Mouse (Mus musculus): ENCODE measurements at regions not wholly inside any gene's neighbourhood (a gene's known extent, or its start where the extent isn't known, plus 50 kb on each side); places are given as distances from the start of the nearest gene placed in this dataset.

DNA sequence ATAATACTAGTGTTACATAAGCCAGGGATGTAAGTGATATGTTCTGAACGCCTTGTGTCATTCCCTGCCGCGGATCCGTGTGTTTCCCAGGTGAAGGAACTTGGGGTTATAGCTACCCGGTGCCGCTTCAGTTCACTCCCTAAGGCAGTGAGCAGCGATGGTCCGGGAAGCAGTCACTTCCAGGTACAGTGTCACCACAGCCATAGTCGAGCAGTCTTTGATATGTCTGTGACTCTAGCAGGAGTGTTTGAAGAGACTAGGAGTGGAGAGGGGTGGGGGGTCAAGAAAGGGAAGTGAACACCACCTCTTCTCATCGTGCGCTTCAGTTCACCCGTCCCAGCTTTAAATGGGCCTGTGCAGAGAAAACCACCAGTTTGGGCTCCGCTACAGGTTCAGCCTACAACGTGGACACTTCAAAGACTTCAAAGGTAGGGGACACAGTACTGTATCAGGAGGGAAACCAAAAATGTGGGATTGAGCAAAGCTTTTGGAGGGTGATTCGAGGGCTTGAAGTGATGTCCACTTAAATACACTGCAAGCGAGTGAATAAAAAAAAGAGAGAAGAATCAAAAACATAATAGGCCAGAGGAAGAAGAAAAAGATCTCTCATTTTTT lies 410.0 kb upstream of the Map3k7 start:
- no peak overlapping the region for H3K4me3 ChIP-seq (ENCODE audit: control insufficient read depth in 1 of 2, insufficient read depth in 1 of 2, low read depth in 2 of 2, low read length in 2 of 2)
- no peak overlapping the region for H3K27ac ChIP-seq (ENCODE audit: control insufficient read depth, low read depth, low read length)
- H3K27me3 ChIP-seq (ENCODE audit: control insufficient read depth in 1 of 2, insufficient read depth in 2 of 2, low read length in 2 of 2) = no peaks in the 10 kb centered on the region
- no peak for DNase-seq (ENCODE audit: low read depth, low spot score)
- H3K36me3 ChIP-seq (ENCODE audit: control insufficient read depth in 1 of 2, insufficient read depth in 2 of 2, low read length in 2 of 2) = no peaks in the 10 kb centered on the region
- TF ChIP-seq TCF12 (IDR thresholded peaks at IDR 0.05; ENCODE audit: low read depth, low read length) = no peak
- no peak for TF ChIP-seq UBTF (IDR thresholded peaks at IDR 0.05; ENCODE audit: borderline replicate concordance, insufficient read depth, low read depth, low read length)
- TF ChIP-seq ZNF384 (IDR thresholded peaks at IDR 0.05; ENCODE audit: low read depth, low read length) = no peak
- TF ChIP-seq NELFE (IDR thresholded peaks at IDR 0.05; ENCODE audit: low read depth, low read length) = no peak
- TF ChIP-seq RAD21 (IDR thresholded peaks at IDR 0.05; ENCODE audit: low read depth, low read length) = no peak
- no peak for TF ChIP-seq SIN3A (IDR thresholded peaks at IDR 0.05; ENCODE audit: low read length)
- no peak for TF ChIP-seq ZKSCAN1 (IDR thresholded peaks at IDR 0.05; ENCODE audit: low read depth, low read length)
- no peak for TF ChIP-seq USF1 (IDR thresholded peaks at IDR 0.05; ENCODE audit: low read depth, low read length)
- TF ChIP-seq ELF1 (IDR thresholded peaks at IDR 0.05; ENCODE audit: low read depth, low read length) = no peak
- TF ChIP-seq NRF1 (IDR thresholded peaks at IDR 0.05; ENCODE audit: insufficient read depth, low read depth, low read length, poor library complexity, severe bottlenecking) = no peak
- TF ChIP-seq MAFK (IDR thresholded peaks at IDR 0.05; ENCODE audit: borderline replicate concordance, low read depth, low read length) = no peak
- no peak for TF ChIP-seq TBP (IDR thresholded peaks at IDR 0.05; ENCODE audit: low read depth, low read length)
- TF ChIP-seq USF2 (IDR thresholded peaks at IDR 0.05; ENCODE audit: borderline replicate concordance in 1 of 2, insufficient read depth in 1 of 2, low read depth in 1 of 2, low read length in 2 of 2) = no peak
- no peak for TF ChIP-seq CTCF (IDR thresholded peaks at IDR 0.05 in 2 of 3, conservative IDR thresholded peaks at IDR 0.05 in 1 of 3; ENCODE audit: control insufficient read depth in 1 of 3, insufficient read depth in 1 of 3, low read depth in 2 of 3, low read length in 3 of 3, poor library complexity in 1 of 3, severe bottlenecking in 1 of 3)
- TF ChIP-seq EP300 (IDR thresholded peaks at IDR 0.05; ENCODE audit: low read depth in 1 of 2, low read length in 2 of 2) = no peak
- no peak overlapping the region for H3K9ac ChIP-seq (ENCODE audit: control insufficient read depth, low read depth, low read length, poor library complexity, severe bottlenecking)
- H3K9me3 ChIP-seq (replicated peaks; ENCODE audit: insufficient read depth, low read length) = no peaks in the 10 kb centered on the region
- no peaks in the 10 kb centered on the region for H3K4me1 ChIP-seq (ENCODE audit: control insufficient read depth in 1 of 2, insufficient read depth in 2 of 2, low read length in 2 of 2)
- no peaks in the 10 kb centered on the region for H3K79me2 ChIP-seq (ENCODE audit: control insufficient read depth, insufficient read depth, low read length, poor library complexity)

DNA sequence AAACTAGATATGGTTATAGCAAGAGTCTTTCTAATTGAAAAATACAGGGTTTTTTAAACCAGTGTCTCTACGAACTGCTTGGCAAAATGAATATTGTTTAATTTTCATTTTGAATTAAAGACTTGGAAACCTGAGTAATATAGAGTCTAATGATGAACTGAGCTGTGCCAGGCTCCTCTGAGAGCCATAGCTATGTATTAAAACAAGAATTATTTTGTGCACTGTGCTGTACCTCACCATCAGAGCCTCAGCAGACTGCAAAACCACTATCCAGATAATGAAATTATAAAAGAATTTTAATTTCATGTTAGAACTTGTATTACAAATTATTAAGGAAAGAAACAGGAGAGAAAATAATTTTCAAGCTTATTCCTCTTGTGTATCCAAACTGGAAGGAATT lies 408.8 kb upstream of the Map3k7 start:
- no peak for TF ChIP-seq TAL1 (IDR thresholded peaks at IDR 0.05; ENCODE audit: low read length)
- no peak for TF ChIP-seq JUND (IDR thresholded peaks at IDR 0.05; ENCODE audit: low read depth, low read length)
- no peak for TF ChIP-seq ETS1 (IDR thresholded peaks at IDR 0.05; ENCODE audit: low read depth, low read length)
- TF ChIP-seq HCFC1 (IDR thresholded peaks at IDR 0.05; ENCODE audit: low read depth, low read length) = no peak
- TF ChIP-seq ZMIZ1 (IDR thresholded peaks at IDR 0.05; ENCODE audit: low read depth, low read length) = no peak
- TF ChIP-seq ZKSCAN1 (IDR thresholded peaks at IDR 0.05; ENCODE audit: low read depth, low read length) = no peak
- Histone ChIP-seq H3K4me1 (ENCODE audit: control insufficient read depth in 1 of 2, insufficient read depth in 2 of 2, low read length in 2 of 2) (no peaks in the 10 kb centered on the region), H3K27ac (ENCODE audit: control insufficient read depth, low read depth, low read length) (no peak overlapping the region), H3K4me3 (ENCODE audit: control insufficient read depth in 1 of 2, insufficient read depth in 1 of 2, low read depth in 2 of 2, low read length in 2 of 2) (no peak overlapping the region), H3K79me2 (ENCODE audit: control insufficient read depth, insufficient read depth, low read length, poor library complexity) (no peaks in the 10 kb centered on the region), H3K9me3 (replicated peaks; ENCODE audit: insufficient read depth, low read length) (no peaks in the 10 kb centered on the region), H3K36me3 (ENCODE audit: control insufficient read depth in 1 of 2, insufficient read depth in 2 of 2, low read length in 2 of 2) (no peaks in the 10 kb centered on the region), H3K9ac (ENCODE audit: control insufficient read depth, low read depth, low read length, poor library complexity, severe bottlenecking) (no peak overlapping the region), H3K27me3 (ENCODE audit: control insufficient read depth in 1 of 2, insufficient read depth in 2 of 2, low read length in 2 of 2) (no peaks in the 10 kb centered on the region)
- DNase-seq (ENCODE audit: low read depth, low spot score) = no peak

Measured in MEL (cell line).